Mouse (Mus musculus) megakaryocyte, embryonic 14.5 days (primary cell): ENCODE results near the gene Golph3l.

ENCODE experiments used
- FLI1 ChIP-seq: IDR thresholded peaks from 2 replicates; pipeline ENCODE4 v1.6.1; 2012; ENCODE audit warnings: low read length, inconsistent platforms, mixed read lengths
- GATA1 ChIP-seq: IDR thresholded peaks from 3 replicates; pipeline ENCODE4 v1.6.1; 2012; ENCODE audit warnings: mixed read lengths, low read length, inconsistent platforms, borderline replicate concordance

GRCm38 (mm10) chr3:95661945-95662715 is 73.4 kb downstream of the Golph3l start:
- no peak for TF ChIP-seq GATA1
- TF ChIP-seq FLI1, result no peak
